In genomic region chr9:106282024-106282423, GRCm38 (mm10) we compare ENCODE assay signal across 10 mouse cellular contexts. TPM values are rescaled to one million over a fixed set of nuclear protein-coding genes. Genes with fewer than 3 reads are reported as not detected.
DNase-seq lines count a peak whose midpoint lies in the region; ATAC-seq and TF ChIP-seq lines count a peak whose summit lies in the region.
"Had no signal": no experiment of that assay in that cellular context is flagged by ENCODE, and none has a peak within 500 bp of the region (broad histone marks: within the 10 kb centered on the region; RNA-seq: fewer than 3 reads in every experiment).

No protein-coding gene starts in this region.

- H3K27ac ChIP-seq in kidney, embryonic 15.5 days: no peak overlapping the region
- no peak overlapping the region for H3K27ac ChIP-seq in embryonic facial prominence, embryonic 11.5 days (replicated peaks; ENCODE audit: low read depth, low read length)
- H3K27ac ChIP-seq in hindbrain, postnatal 0 days: no peak overlapping the region
- no peak overlapping the region for H3K27ac ChIP-seq in midbrain, embryonic 14.5 days (replicated peaks; ENCODE audit: low read depth, low read length)

- peaks cover 18% of the 10 kb centered on the region for H3K4me1 ChIP-seq in kidney, embryonic 15.5 days
- no peaks in the 10 kb centered on the region for H3K4me1 ChIP-seq in embryonic facial prominence, embryonic 11.5 days (ENCODE audit: control insufficient read depth, insufficient read depth, low read length)
- peaks cover 4% of the 10 kb centered on the region; the same call in 1 of the 2 replicates for H3K4me1 ChIP-seq in hindbrain, postnatal 0 days (ENCODE audit: insufficient read depth, low read length)
- H3K4me1 ChIP-seq in midbrain, embryonic 14.5 days (ENCODE audit: control insufficient read depth, insufficient read depth, low read length): peaks cover 12% of the 10 kb centered on the region; the same call in 1 of the 2 replicates

- H3K4me3 ChIP-seq in kidney, embryonic 15.5 days (replicated peaks): peak overlapping the region; percentile 82
- H3K4me3 ChIP-seq in embryonic facial prominence, embryonic 11.5 days (ENCODE audit: low read depth, low read length): peak overlapping the region; percentile 79
- H3K4me3 ChIP-seq in hindbrain, postnatal 0 days (ENCODE audit: low read length): peak overlapping the region; percentile 43; the same call in 1 of the 2 replicates
- H3K4me3 ChIP-seq in midbrain, embryonic 14.5 days (replicated peaks; ENCODE audit: low read depth, low read length): no peak overlapping the region

- H3K9me3 ChIP-seq in kidney, embryonic 15.5 days (replicated peaks): no peaks in the 10 kb centered on the region
- H3K9me3 ChIP-seq in embryonic facial prominence, embryonic 11.5 days (replicated peaks; ENCODE audit: control insufficient read depth, low read length): no peaks in the 10 kb centered on the region
- H3K9me3 ChIP-seq in hindbrain, postnatal 0 days (ENCODE audit: low read length): no peaks in the 10 kb centered on the region
- H3K9me3 ChIP-seq in midbrain, embryonic 14.5 days (ENCODE audit: control insufficient read depth, low read length): no peaks in the 10 kb centered on the region

- peaks cover 39% of the 10 kb centered on the region for H3K36me3 ChIP-seq in kidney, embryonic 15.5 days
- H3K36me3 ChIP-seq in embryonic facial prominence, embryonic 11.5 days (replicated peaks; ENCODE audit: control insufficient read depth, insufficient read depth, low read depth, low read length): no peaks in the 10 kb centered on the region
- 0 out of 2 replicates have a peak, but pooled peaks cover 4% of the 10 kb centered on the region for H3K36me3 ChIP-seq in hindbrain, postnatal 0 days (ENCODE audit: insufficient read depth, low read length)
- no peaks in the 10 kb centered on the region for H3K36me3 ChIP-seq in midbrain, embryonic 14.5 days (ENCODE audit: control insufficient read depth, insufficient read depth, low read length)

- peak overlapping the region; percentile 89 for H3K4me2 ChIP-seq in kidney, embryonic 15.5 days
- H3K4me2 ChIP-seq in embryonic facial prominence, embryonic 11.5 days (ENCODE audit: low read depth, low read length): peak overlapping the region; percentile 83
- H3K4me2 ChIP-seq in hindbrain, postnatal 0 days (ENCODE audit: low read depth, low read length): peak overlapping the region; percentile 78
- peak overlapping the region; percentile 84; the same call in 1 of the 2 replicates for H3K4me2 ChIP-seq in midbrain, embryonic 14.5 days (ENCODE audit: low read length)

- TF ChIP-seq CTCF in hindbrain, postnatal 0 days (IDR thresholded peaks at IDR 0.05; ENCODE audit: low read depth): no peak

- no peaks in the 10 kb centered on the region for H3K27me3 ChIP-seq in kidney, embryonic 15.5 days
- no peaks in the 10 kb centered on the region for H3K27me3 ChIP-seq in embryonic facial prominence, embryonic 11.5 days (ENCODE audit: control insufficient read depth, insufficient read depth, low read length)
- no peaks in the 10 kb centered on the region for H3K27me3 ChIP-seq in hindbrain, postnatal 0 days (ENCODE audit: insufficient read depth, low read length)
- H3K27me3 ChIP-seq in midbrain, embryonic 14.5 days (ENCODE audit: control insufficient read depth, insufficient read depth, low read length): no peaks in the 10 kb centered on the region

- WGBS in kidney, embryonic 15.5 days: 87% methylated on average over 3 of the region's 3 CpGs
- 76% methylated on average over 3 of the region's 3 CpGs for WGBS in embryonic facial prominence, embryonic 11.5 days
- WGBS in hindbrain, postnatal 0 days: 75% methylated on average over 3 of the region's 3 CpGs
- 73% methylated on average over 3 of the region's 3 CpGs for WGBS in midbrain, embryonic 14.5 days

- H3K9ac ChIP-seq in kidney, embryonic 15.5 days: peak overlapping the region; percentile 67
- H3K9ac ChIP-seq in embryonic facial prominence, embryonic 11.5 days (replicated peaks; ENCODE audit: low read length): peak overlapping the region; percentile 64
- H3K9ac ChIP-seq in hindbrain, postnatal 0 days (replicated peaks; ENCODE audit: low read length): peak overlapping the region; percentile 62; the same call in 1 of the 2 replicates
- H3K9ac ChIP-seq in midbrain, embryonic 14.5 days (replicated peaks; ENCODE audit: low read length): no peak overlapping the region

- no peak for DNase-seq in kidney, postnatal 4 days
- no peak for DNase-seq in embryonic facial prominence, embryonic 11.5 days (ENCODE audit: low spot score)
- no peak for DNase-seq in hindbrain, postnatal 0 days (ENCODE audit: low spot score)
- no peak for DNase-seq in midbrain, embryonic 14.5 days
- DNase-seq in layer of hippocampus, adult 8-10 months (ENCODE audit: low spot score in 2 of 2): no peak
- DNase-seq in thymus, postnatal 10 days (ENCODE audit: low spot score in 2 of 2): no peak
- DNase-seq: gastrocnemius, adult 2 months; right cerebral cortex, adult 18-20 months had no signal

- no peak for ATAC-seq in kidney, embryonic 15.5 days (replicated peaks; ENCODE audit: low FRiP score)
- no peak for ATAC-seq in embryonic facial prominence, embryonic 11.5 days (replicated peaks; ENCODE audit: insufficient number of reproducible peaks, low FRiP score, low TSS enrichment, low read depth)
- no peak for ATAC-seq in hindbrain, postnatal 0 days
- no peak for ATAC-seq in midbrain, embryonic 14.5 days (ENCODE audit: low FRiP score, low TSS enrichment)
- ATAC-seq in granulocyte monocyte progenitor cell, adult 5-6 weeks (replicated peaks; ENCODE audit: poor library complexity, severe bottlenecking): no peak

RNA-seq across cellular contexts. Expression of gene Poc1a, which starts 1.2 kb away (rescaled TPM):
- 24.5 and 28.0 TPM in 2 replicates for polyA plus RNA-seq in kidney, embryonic 15.5 days (2015; fragmentation: Nextera tagmentation; extraction: Ambion mirVana)
- 29.7 and 34.2 TPM in 2 replicates for polyA plus RNA-seq in embryonic facial prominence, embryonic 11.5 days (2014; fragmentation: Nextera tagmentation; extraction: Ambion mirVana)
- total RNA-seq in hindbrain, postnatal 0 days (2014; rRNA removed): 9.3 and 9.8 TPM in 2 replicates
- polyA plus RNA-seq in hindbrain, postnatal 0 days (2015; fragmentation: Nextera tagmentation; extraction: Ambion mirVana): 9.2 and 10.8 TPM in 2 replicates
- 7.1 and 8.4 TPM in 2 replicates for polyA plus RNA-seq in midbrain, embryonic 14.5 days (2014; fragmentation: Nextera tagmentation; extraction: Ambion mirVana)
- total RNA-seq in layer of hippocampus, adult 8-10 months (2022): 10 to 100 TPM; 14.7 to 17.7 (median 16.2) TPM
- total RNA-seq in granulocyte monocyte progenitor cell, adult 5-6 weeks (2014; fragmentation: Nextera tagmentation): 42.4 and 49.8 TPM in 2 replicates
- 20.4 and 30.3 TPM in 2 replicates for total RNA-seq in granulocyte monocyte progenitor cell, adult 5-6 weeks (2017)

RNA-seq across cellular contexts. Expression of gene Alas1, which starts 33.6 kb away (rescaled TPM):
- 104 and 121 TPM in 2 replicates for polyA plus RNA-seq in kidney, embryonic 15.5 days (2015; fragmentation: Nextera tagmentation; extraction: Ambion mirVana)
- 95.1 and 97.4 TPM in 2 replicates for polyA plus RNA-seq in embryonic facial prominence, embryonic 11.5 days (2014; fragmentation: Nextera tagmentation; extraction: Ambion mirVana)
- 80.9 and 92.7 TPM in 2 replicates for total RNA-seq in hindbrain, postnatal 0 days (2014; rRNA removed)
- polyA plus RNA-seq in hindbrain, postnatal 0 days (2015; fragmentation: Nextera tagmentation; extraction: Ambion mirVana): 80.4 and 92.3 TPM in 2 replicates
- 93.0 and 101 TPM in 2 replicates for polyA plus RNA-seq in midbrain, embryonic 14.5 days (2014; fragmentation: Nextera tagmentation; extraction: Ambion mirVana)
- total RNA-seq in layer of hippocampus, adult 8-10 months (2022): 100 to 1,000 TPM; 146 to 162 (median 156) TPM
- 613 and 665 TPM in 2 replicates for total RNA-seq in granulocyte monocyte progenitor cell, adult 5-6 weeks (2014; fragmentation: Nextera tagmentation)
- 822 and 987 TPM in 2 replicates for total RNA-seq in granulocyte monocyte progenitor cell, adult 5-6 weeks (2017)

RNA-seq across cellular contexts. Expression of gene Tlr9, which starts 59.6 kb away (rescaled TPM):
- polyA plus RNA-seq in kidney, embryonic 15.5 days (2015; fragmentation: Nextera tagmentation; extraction: Ambion mirVana): 0.09 TPM in 1 of 2 replicates, not detected in the other
- polyA plus RNA-seq in embryonic facial prominence, embryonic 11.5 days (2014; fragmentation: Nextera tagmentation; extraction: Ambion mirVana): not detected in 2 replicates
- total RNA-seq in hindbrain, postnatal 0 days (2014; rRNA removed): 0.36 and 0.37 TPM in 2 replicates
- polyA plus RNA-seq in hindbrain, postnatal 0 days (2015; fragmentation: Nextera tagmentation; extraction: Ambion mirVana): 0.09 and 0.11 TPM in 2 replicates
- 0.08 and 0.09 TPM in 2 replicates for polyA plus RNA-seq in midbrain, embryonic 14.5 days (2014; fragmentation: Nextera tagmentation; extraction: Ambion mirVana)
- 1 to 10 TPM in 3 of 4 experiments, under 1 TPM in 1; 0.94 to 3.2 (median 2.1) TPM for total RNA-seq in layer of hippocampus, adult 8-10 months (2022)
- 1.7 and 2.3 TPM in 2 replicates for total RNA-seq in granulocyte monocyte progenitor cell, adult 5-6 weeks (2014; fragmentation: Nextera tagmentation)
- total RNA-seq in granulocyte monocyte progenitor cell, adult 5-6 weeks (2017): 0.30 and 0.46 TPM in 2 replicates
